Comparison of ENCODE assay signal across 9 mouse cellular contexts in the genomic region with DNA sequence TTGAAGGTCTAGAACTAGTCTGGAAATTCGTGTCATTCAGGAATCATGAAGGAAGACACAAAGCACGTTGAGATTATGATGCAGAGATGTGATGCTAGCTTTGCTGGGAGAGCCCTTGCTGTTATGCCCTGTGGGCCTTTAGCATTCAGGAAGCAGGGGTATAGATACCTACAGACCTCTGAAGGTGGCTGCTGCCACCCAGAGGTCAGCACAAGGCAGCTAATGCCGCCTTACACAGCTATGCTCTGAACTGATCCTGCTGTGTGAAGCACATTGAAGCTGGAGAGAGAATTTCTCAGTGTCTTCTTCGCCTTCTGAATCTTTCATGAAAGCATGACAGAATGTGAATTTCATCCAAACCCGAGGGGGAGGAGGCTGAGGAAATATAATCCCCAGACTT. TPM values are rescaled to one million over a fixed set of nuclear protein-coding genes. Genes with fewer than 3 reads are reported as not detected.
A peak's percentile ranks its signal among the peaks of the same experiment; 100 is the strongest.
DNase-seq lines count a peak whose midpoint lies in the region; ATAC-seq lines count a peak whose summit lies in the region.
"Had no signal": no experiment of that assay in that cellular context is flagged by ENCODE, and none has a peak within 500 bp of the region (broad histone marks: within the 10 kb centered on the region; RNA-seq: fewer than 3 reads in every experiment).

No protein-coding gene starts in this region.

- no peak overlapping the region for H3K4me2 ChIP-seq in midbrain, embryonic 16.5 days (ENCODE audit: low read length)
- no peak overlapping the region for H3K4me2 ChIP-seq in midbrain, embryonic 11.5 days
- H3K4me2 ChIP-seq in hindbrain, embryonic 16.5 days (ENCODE audit: low read length) = no peak overlapping the region
- no peak overlapping the region for H3K4me2 ChIP-seq in heart, embryonic 11.5 days

- WGBS in midbrain, embryonic 16.5 days = 24% methylated on average over 5 of the region's 5 CpGs
- 28% methylated on average over 5 of the region's 5 CpGs for WGBS in midbrain, embryonic 11.5 days
- 21% methylated on average over 5 of the region's 5 CpGs for whole genome bisulfite sequencing in hindbrain, embryonic 16.5 days
- 16% methylated on average over 5 of the region's 5 CpGs for WGBS in heart, embryonic 11.5 days (ENCODE audit: insufficient replicate concordance)

- no peaks in the 10 kb centered on the region for H3K27me3 ChIP-seq in midbrain, embryonic 16.5 days (ENCODE audit: control insufficient read depth, insufficient read depth, low read depth, low read length)
- no peaks in the 10 kb centered on the region; the same call in 1 of the 2 replicates for H3K27me3 ChIP-seq in midbrain, embryonic 11.5 days (ENCODE audit: control insufficient read depth, insufficient read depth, low read length)
- H3K27me3 ChIP-seq in hindbrain, embryonic 16.5 days (replicated peaks; ENCODE audit: control insufficient read depth, insufficient read depth, low read length) = no peaks in the 10 kb centered on the region
- peaks cover 6% of the 10 kb centered on the region; the same call in 1 of the 2 replicates for H3K27me3 ChIP-seq in heart, embryonic 11.5 days (ENCODE audit: control insufficient read depth, insufficient read depth, low read length)
- H3K27me3 ChIP-seq: megakaryocyte, embryonic 14.5 days had no signal

- H3K4me1 ChIP-seq in midbrain, embryonic 16.5 days (ENCODE audit: control insufficient read depth, insufficient read depth, low read length) = no peaks in the 10 kb centered on the region; the same call in 1 of the 2 replicates
- H3K4me1 ChIP-seq in midbrain, embryonic 11.5 days (ENCODE audit: control insufficient read depth, insufficient read depth, low read length) = peaks cover 3% of the 10 kb centered on the region
- H3K4me1 ChIP-seq in hindbrain, embryonic 16.5 days (ENCODE audit: control insufficient read depth, insufficient read depth, low read depth, low read length) = peaks cover 3% of the 10 kb centered on the region
- H3K4me1 ChIP-seq in heart, embryonic 11.5 days (ENCODE audit: control insufficient read depth, insufficient read depth, low read length) = no peaks in the 10 kb centered on the region

- peak; percentile 76 for ATAC-seq in frontal cortex, adult (ENCODE audit: low TSS enrichment)
- peak; percentile 61; the same call in 1 of the 2 replicates for ATAC-seq in midbrain, embryonic 16.5 days
- no peak for ATAC-seq in midbrain, embryonic 11.5 days (ENCODE audit: low FRiP score)
- peak; percentile 73 for ATAC-seq in hindbrain, embryonic 16.5 days
- no peak for ATAC-seq in heart, embryonic 11.5 days (replicated peaks; ENCODE audit: insufficient number of reproducible peaks, low FRiP score, low TSS enrichment)

- H3K9ac ChIP-seq in midbrain, embryonic 16.5 days (ENCODE audit: low read depth, low read length) = no peak overlapping the region
- no peak overlapping the region for H3K9ac ChIP-seq in midbrain, embryonic 11.5 days (ENCODE audit: low read length)
- no peak overlapping the region for H3K9ac ChIP-seq in hindbrain, embryonic 16.5 days (ENCODE audit: low read depth, low read length)
- H3K9ac ChIP-seq in heart, embryonic 11.5 days (ENCODE audit: low read depth, low read length) = no peak overlapping the region

- no peak overlapping the region for H3K4me3 ChIP-seq in midbrain, embryonic 16.5 days (ENCODE audit: low read depth, low read length)
- no peak overlapping the region for H3K4me3 ChIP-seq in midbrain, embryonic 11.5 days (ENCODE audit: low read depth, low read length)
- H3K4me3 ChIP-seq in hindbrain, embryonic 16.5 days (ENCODE audit: low read length) = no peak overlapping the region
- H3K4me3 ChIP-seq in heart, embryonic 11.5 days (ENCODE audit: low read depth, low read length) = no peak overlapping the region
- H3K4me3 ChIP-seq: megakaryocyte, embryonic 14.5 days had no signal

- DNase-seq in frontal cortex, postnatal 25 days (ENCODE audit: low spot score in 2 of 2) = no peak
- DNase-seq in midbrain, embryonic 11.5 days (ENCODE audit: low spot score, missing footprints) = no peak
- DNase-seq in brain, adult 2 months (ENCODE audit: low read depth, low spot score) = peak; percentile 89
- peak; percentile 15 for DNase-seq in right cerebral cortex, postnatal 25 days

- H3K9me3 ChIP-seq in midbrain, embryonic 16.5 days (replicated peaks; ENCODE audit: control insufficient read depth, low read length, poor library complexity, severe bottlenecking) = no peaks in the 10 kb centered on the region
- no peaks in the 10 kb centered on the region for H3K9me3 ChIP-seq in midbrain, embryonic 11.5 days (ENCODE audit: control insufficient read depth, low read length)
- H3K9me3 ChIP-seq in hindbrain, embryonic 16.5 days (ENCODE audit: control insufficient read depth, low read length) = no peaks in the 10 kb centered on the region
- H3K9me3 ChIP-seq in heart, embryonic 11.5 days (replicated peaks; ENCODE audit: control insufficient read depth, low read length) = no peaks in the 10 kb centered on the region

- no peaks in the 10 kb centered on the region for H3K36me3 ChIP-seq in midbrain, embryonic 16.5 days (ENCODE audit: control insufficient read depth, insufficient read depth, low read length)
- no peaks in the 10 kb centered on the region for H3K36me3 ChIP-seq in midbrain, embryonic 11.5 days (ENCODE audit: control insufficient read depth, insufficient read depth, low read length)
- H3K36me3 ChIP-seq in hindbrain, embryonic 16.5 days (ENCODE audit: control insufficient read depth, insufficient read depth, low read length) = no peaks in the 10 kb centered on the region
- no peaks in the 10 kb centered on the region for H3K36me3 ChIP-seq in heart, embryonic 11.5 days (ENCODE audit: control insufficient read depth, insufficient read depth, low read length)

- no peak overlapping the region for H3K27ac ChIP-seq in midbrain, embryonic 16.5 days (ENCODE audit: low read length)
- H3K27ac ChIP-seq in midbrain, embryonic 11.5 days (ENCODE audit: low read depth, low read length) = no peak overlapping the region
- no peak overlapping the region for H3K27ac ChIP-seq in hindbrain, embryonic 16.5 days (ENCODE audit: low read depth, low read length)
- no peak overlapping the region for H3K27ac ChIP-seq in heart, embryonic 11.5 days (ENCODE audit: low read depth, low read length)

RNA-seq across cellular contexts. Expression of a gene that starts 3.7 kb away (rescaled TPM):
- polyA plus RNA-seq in midbrain, embryonic 16.5 days (2015; fragmentation: Nextera tagmentation; extraction: Ambion mirVana) = 16.3 and 19.6 TPM in 2 replicates
- polyA plus RNA-seq in midbrain, embryonic 11.5 days (2014; fragmentation: Nextera tagmentation; extraction: Ambion mirVana) = 2.7 and 2.9 TPM in 2 replicates
- polyA plus RNA-seq in hindbrain, embryonic 16.5 days (2015; fragmentation: Nextera tagmentation; extraction: Ambion mirVana) = 15.1 and 18.7 TPM in 2 replicates
- 13.7 and 18.2 TPM in 2 replicates for polyA plus RNA-seq in heart, embryonic 11.5 days (2014; fragmentation: Nextera tagmentation; extraction: Ambion mirVana)

RNA-seq across cellular contexts. Expression of a gene that starts 38.6 kb away (rescaled TPM):
- polyA plus RNA-seq in midbrain, embryonic 16.5 days (2015; fragmentation: Nextera tagmentation; extraction: Ambion mirVana) = 0.73 and 0.93 TPM in 2 replicates
- 2.1 and 2.2 TPM in 2 replicates for polyA plus RNA-seq in midbrain, embryonic 11.5 days (2014; fragmentation: Nextera tagmentation; extraction: Ambion mirVana)
- 0.96 and 1.4 TPM in 2 replicates for polyA plus RNA-seq in hindbrain, embryonic 16.5 days (2015; fragmentation: Nextera tagmentation; extraction: Ambion mirVana)
- polyA plus RNA-seq in heart, embryonic 11.5 days (2014; fragmentation: Nextera tagmentation; extraction: Ambion mirVana) = 3.8 and 4.5 TPM in 2 replicates

Comparison
In these comparisons a context has a peak if more than half of its experiments do, and no peak if none do; other contexts are left out.
1. ATAC-seq: peak in frontal cortex, adult (single experiment), midbrain, embryonic 16.5 days (single experiment) and hindbrain, embryonic 16.5 days (single experiment); none in midbrain, embryonic 11.5 days (single experiment) and heart, embryonic 11.5 days (single experiment).
2. DNase-seq: peak in brain, adult 2 months (single experiment) and right cerebral cortex, postnatal 25 days (single experiment); none in frontal cortex, postnatal 25 days (0 of 2) and midbrain, embryonic 11.5 days (single experiment).